Mouse (Mus musculus) cortical plate, adult 2 months (tissue): ENCODE results near the gene Ccdc137.

Experiments
- CTCF ChIP-seq: fragments of 200-500 bp; IDR thresholded peaks from 2 replicates; pipeline ENCODE4 v1.5.1; 2011; ENCODE audit warnings: mild to moderate bottlenecking, control low read depth, low read length; ENCODE audit not compliant: insufficient read depth; ENCODE audit errors: extremely low read depth
- POLR2A ChIP-seq: fragments of 200-500 bp; IDR thresholded peaks from 2 replicates; pipeline ENCODE4 v1.6.1; 2011; ENCODE audit warnings: mild to moderate bottlenecking, low read length, control low read depth; ENCODE audit not compliant: insufficient read depth; ENCODE audit errors: extremely low read depth

DNA sequence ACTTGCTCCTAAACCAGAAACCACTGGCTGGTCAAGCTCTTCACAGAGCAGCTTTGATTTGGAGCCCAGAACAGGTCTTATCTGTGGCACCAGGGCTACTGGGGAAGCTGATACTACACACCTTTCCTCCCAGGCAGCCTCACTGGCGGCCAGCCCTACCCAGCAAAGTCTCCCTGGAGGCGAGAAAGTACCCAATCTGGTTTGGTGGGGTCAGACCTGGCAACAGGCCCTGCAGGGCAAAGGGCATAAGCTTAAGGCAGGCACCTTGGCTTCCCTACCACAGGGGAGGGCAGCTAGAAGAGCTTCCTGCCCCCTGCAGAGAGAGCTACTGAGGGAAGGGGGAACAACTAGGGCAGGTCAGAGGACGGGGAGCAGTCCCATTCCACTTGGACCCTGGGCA lies 42.4 kb downstream of the Ccdc137 start:
- TF ChIP-seq CTCF = no peak
- TF ChIP-seq POLR2A = no peak
